Mouse (Mus musculus) myocyte (in vitro differentiated cells): ENCODE results near the gene Rps6ka3. TPM values are rescaled to one million over a fixed set of nuclear protein-coding genes. Genes with fewer than 3 reads are reported as not detected.

Experiments
- polyA plus RNA-seq: library from polyadenylated mRNA; unstranded; fragments of >200 nt; fragmentation: generic; extraction: Trizol; gene quantifications from one replicate; pipeline ENCODE4 v1.2.1, GENCODE M21; 2012; ENCODE audit warnings: missing spikeins

Rps6ka3 gene
- polyA plus RNA-seq, 1 experiment, result 10.0 TPM

Other genes starting within 250 kb of the Rps6ka3 start
- 115 TPM for gene Eif1ax, start 161.9 kb downstream of the Rps6ka3 start, polyA plus RNA-seq
- gene Map7d2, start 204.3 kb downstream of the Rps6ka3 start, polyA plus RNA-seq, result 0.02 TPM